Mouse (Mus musculus): ENCODE data around the gene Tfip11. TPM values are rescaled to one million over a fixed set of nuclear protein-coding genes. Genes with fewer than 3 reads are reported as not detected.
A peak's percentile ranks its signal among the peaks of the same experiment; 100 is the strongest.

The Tfip11 gene
- polyA plus RNA-seq, 1 experiment from 2014 or later = 37.2 TPM

GRCm38 (mm10) chr5:112282780-112283482 is 43.2 kb upstream of the Tfip11 start:
- Histone ChIP-seq H3K4me2 (ENCODE audit: low read length) (no peak overlapping the region), H3K36me3 (ENCODE audit: control insufficient read depth, insufficient read depth, low read length) (no peaks in the 10 kb centered on the region), H3K27me3 (ENCODE audit: control insufficient read depth, insufficient read depth, low read depth, low read length) (no peaks in the 10 kb centered on the region), H3K27ac (ENCODE audit: low read length) (no peak overlapping the region), H3K9me3 (replicated peaks; ENCODE audit: control insufficient read depth, low read length, poor library complexity, severe bottlenecking) (no peaks in the 10 kb centered on the region), H3K4me1 (ENCODE audit: control insufficient read depth, insufficient read depth, low read length) (peaks cover 6% of the 10 kb centered on the region), H3K4me3 (ENCODE audit: low read depth, low read length) (no peak overlapping the region), H3K9ac (ENCODE audit: low read depth, low read length) (no peak overlapping the region)
- no peak for ATAC-seq
- 82% methylated on average over 9 of the region's 9 CpGs for WGBS

DNA sequence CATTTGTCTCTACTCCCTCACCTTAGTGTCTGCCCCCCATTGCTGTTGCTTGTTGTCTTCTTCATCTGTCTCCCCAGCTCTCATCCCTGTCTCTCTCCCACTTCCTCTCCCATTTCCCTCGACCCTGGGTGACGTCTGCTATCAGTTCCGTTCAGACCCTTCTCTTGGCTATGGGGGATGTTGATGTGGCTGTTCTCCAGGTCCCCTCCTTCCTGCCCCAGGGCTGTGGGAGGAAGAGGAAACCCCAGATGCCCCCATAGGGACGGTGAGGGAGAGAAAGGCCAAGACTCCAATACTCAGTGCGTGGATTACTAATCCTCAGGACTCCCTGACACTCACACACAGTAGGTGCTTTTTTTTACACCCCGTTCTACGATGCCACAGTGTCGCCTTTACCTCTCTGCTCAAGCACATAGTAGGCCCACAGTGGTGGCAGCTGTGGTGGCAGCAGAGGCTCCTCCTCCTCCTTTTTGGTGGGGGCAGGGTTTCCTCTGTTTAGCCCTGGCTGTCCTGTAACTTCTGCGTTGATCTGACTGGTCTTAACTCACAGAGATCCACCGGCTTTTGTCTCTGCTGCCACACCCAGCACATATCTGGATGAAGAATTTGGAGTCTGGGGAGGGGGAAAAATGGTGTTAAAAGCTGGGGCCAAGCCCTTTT is 42.5 kb upstream of the Tfip11 start:
- Histone ChIP-seq H3K36me3 (ENCODE audit: control insufficient read depth, insufficient read depth, low read length) (no peaks in the 10 kb centered on the region), H3K27me3 (ENCODE audit: control insufficient read depth, insufficient read depth, low read depth, low read length) (no peaks in the 10 kb centered on the region), H3K4me3 (ENCODE audit: low read depth, low read length) (no peak overlapping the region), H3K9ac (ENCODE audit: low read depth, low read length) (no peak overlapping the region), H3K4me1 (ENCODE audit: control insufficient read depth, insufficient read depth, low read length) (peaks cover 6% of the 10 kb centered on the region), H3K4me2 (ENCODE audit: low read length) (no peak overlapping the region), H3K9me3 (replicated peaks; ENCODE audit: control insufficient read depth, low read length, poor library complexity, severe bottlenecking) (no peaks in the 10 kb centered on the region), H3K27ac (ENCODE audit: low read length) (no peak overlapping the region)
- ATAC-seq = no peak
- 83% methylated on average over 10 of the region's 10 CpGs for WGBS

GRCm38 (mm10) chr5:112284203-112284582 is 42.0 kb upstream of the Tfip11 start:
- H3K9me3 ChIP-seq (replicated peaks; ENCODE audit: control insufficient read depth, low read length, poor library complexity, severe bottlenecking) = no peaks in the 10 kb centered on the region
- no peak overlapping the region for H3K9ac ChIP-seq (ENCODE audit: low read depth, low read length)
- no peak overlapping the region for H3K27ac ChIP-seq (ENCODE audit: low read length)
- no peaks in the 10 kb centered on the region for H3K36me3 ChIP-seq (ENCODE audit: control insufficient read depth, insufficient read depth, low read length)
- no peak overlapping the region for H3K4me3 ChIP-seq (ENCODE audit: low read depth, low read length)
- H3K27me3 ChIP-seq (ENCODE audit: control insufficient read depth, insufficient read depth, low read depth, low read length) = no peaks in the 10 kb centered on the region
- peaks cover 4% of the 10 kb centered on the region for H3K4me1 ChIP-seq (ENCODE audit: control insufficient read depth, insufficient read depth, low read length)
- WGBS = 81% methylated on average over 7 of the region's 7 CpGs
- H3K4me2 ChIP-seq (ENCODE audit: low read length) = no peak overlapping the region
- ATAC-seq = no peak

- Histone ChIP-seq H3K4me3 (ENCODE audit: low read depth, low read length) (no peak overlapping the region), H3K27me3 (ENCODE audit: control insufficient read depth, insufficient read depth, low read depth, low read length) (no peaks in the 10 kb centered on the region), H3K4me2 (ENCODE audit: low read length) (no peak overlapping the region), H3K27ac (ENCODE audit: low read length) (no peak overlapping the region), H3K4me1 (ENCODE audit: control insufficient read depth, insufficient read depth, low read length) (peaks cover 4% of the 10 kb centered on the region), H3K36me3 (ENCODE audit: control insufficient read depth, insufficient read depth, low read length) (no peaks in the 10 kb centered on the region), H3K9ac (ENCODE audit: low read depth, low read length) (0 out of 2 replicates have a peak overlapping the region, but pooled peaks have one; percentile 12), H3K9me3 (replicated peaks; ENCODE audit: control insufficient read depth, low read length, poor library complexity, severe bottlenecking) (no peaks in the 10 kb centered on the region)
- ATAC-seq = no peak
- 91% methylated on average over 7 of the region's 7 CpGs for WGBS
These were observed 40.5 kb upstream of the Tfip11 start for GRCm38 (mm10) chr5:112285548-112286085.

- H3K4me2 ChIP-seq (ENCODE audit: low read length) = no peak overlapping the region
- H3K27ac ChIP-seq (ENCODE audit: low read length) = no peak overlapping the region
- H3K4me3 ChIP-seq (ENCODE audit: low read depth, low read length) = no peak overlapping the region
- ATAC-seq = no peak
- no peaks in the 10 kb centered on the region for H3K27me3 ChIP-seq (ENCODE audit: control insufficient read depth, insufficient read depth, low read depth, low read length)
- peaks cover 4% of the 10 kb centered on the region for H3K4me1 ChIP-seq (ENCODE audit: control insufficient read depth, insufficient read depth, low read length)
- WGBS = 80% methylated on average over 2 of the region's 2 CpGs
- no peaks in the 10 kb centered on the region for H3K9me3 ChIP-seq (replicated peaks; ENCODE audit: control insufficient read depth, low read length, poor library complexity, severe bottlenecking)
- H3K36me3 ChIP-seq (ENCODE audit: control insufficient read depth, insufficient read depth, low read length) = no peaks in the 10 kb centered on the region
- no peak overlapping the region for H3K9ac ChIP-seq (ENCODE audit: low read depth, low read length)
These were observed 39.6 kb upstream of the Tfip11 start for GRCm38 (mm10) chr5:112286608-112286983.

DNA sequence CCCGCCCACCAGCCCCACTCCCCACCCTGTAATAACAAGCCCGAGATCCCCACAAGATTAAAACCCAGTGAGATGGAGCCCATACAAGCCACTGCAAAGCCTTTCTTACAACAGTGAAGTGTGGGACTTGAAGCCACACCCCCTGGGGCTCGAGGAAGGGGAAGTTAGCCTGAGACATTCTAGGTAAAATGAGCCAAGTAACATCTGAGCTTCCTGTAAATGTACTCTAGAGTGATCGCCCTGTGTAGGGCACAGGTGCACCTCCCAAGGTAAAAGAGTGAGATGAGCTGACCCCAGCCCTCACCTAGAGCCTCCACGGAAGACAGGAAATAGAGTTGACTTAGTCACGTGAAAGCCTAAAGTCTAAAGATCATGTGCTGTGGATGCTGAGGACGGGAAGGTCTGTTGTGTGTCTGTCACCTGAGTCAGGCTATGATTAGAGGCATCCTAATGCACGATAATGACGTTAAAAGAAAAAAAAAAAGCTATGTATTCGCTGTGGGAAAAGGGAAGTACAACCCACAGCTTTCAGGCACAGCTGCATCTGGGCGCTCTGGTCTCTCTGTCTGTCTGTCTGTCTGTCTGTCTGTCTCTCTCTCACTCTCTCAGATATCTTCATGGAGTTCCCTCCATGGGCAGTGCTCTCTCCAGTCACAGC is 39.0 kb upstream of the Tfip11 start:
- no peak for ATAC-seq
- no peak overlapping the region for H3K9ac ChIP-seq (ENCODE audit: low read depth, low read length)

DNA sequence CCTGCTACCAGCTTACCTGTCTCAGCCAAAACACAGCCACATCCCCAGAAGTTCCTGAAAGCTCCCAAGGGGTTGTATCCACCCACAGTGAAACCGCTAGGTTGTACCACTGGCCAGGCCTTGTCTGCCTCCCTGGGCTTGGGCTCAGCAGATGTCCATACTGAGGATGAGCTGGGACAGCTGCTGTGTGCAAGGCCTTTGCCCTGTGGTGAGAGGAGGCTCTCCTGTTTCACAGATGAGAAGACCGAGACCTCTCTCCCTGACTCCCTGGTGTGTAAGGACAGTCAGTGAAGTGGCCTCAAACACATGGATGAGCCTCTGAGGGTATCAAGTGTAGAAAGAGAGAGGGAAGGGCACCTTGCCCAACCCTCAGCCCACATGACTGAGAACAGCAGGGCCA is 38.5 kb upstream of the Tfip11 start:
- Histone ChIP-seq H3K4me3 (ENCODE audit: low read depth, low read length) (no peak overlapping the region), H3K4me1 (ENCODE audit: control insufficient read depth, insufficient read depth, low read length) (no peaks in the 10 kb centered on the region), H3K36me3 (ENCODE audit: control insufficient read depth, insufficient read depth, low read length) (no peaks in the 10 kb centered on the region), H3K9ac (ENCODE audit: low read depth, low read length) (no peak overlapping the region), H3K9me3 (replicated peaks; ENCODE audit: control insufficient read depth, low read length, poor library complexity, severe bottlenecking) (no peaks in the 10 kb centered on the region), H3K27me3 (ENCODE audit: control insufficient read depth, insufficient read depth, low read depth, low read length) (no peaks in the 10 kb centered on the region), H3K4me2 (ENCODE audit: low read length) (no peak overlapping the region), H3K27ac (ENCODE audit: low read length) (no peak overlapping the region)
- WGBS = 88% methylated on average over 2 of the region's 2 CpGs
- no peak for ATAC-seq

More for the DNA sequence above, 39.0 kb upstream of the Tfip11 start:
- no peak overlapping the region for H3K4me3 ChIP-seq (ENCODE audit: low read depth, low read length)
- no peak overlapping the region for H3K4me2 ChIP-seq (ENCODE audit: low read length)
- H3K27me3 ChIP-seq (ENCODE audit: control insufficient read depth, insufficient read depth, low read depth, low read length) = no peaks in the 10 kb centered on the region
- H3K36me3 ChIP-seq (ENCODE audit: control insufficient read depth, insufficient read depth, low read length) = no peaks in the 10 kb centered on the region
- 83% methylated on average over 11 of the region's 11 CpGs for WGBS
- no peaks in the 10 kb centered on the region for H3K9me3 ChIP-seq (replicated peaks; ENCODE audit: control insufficient read depth, low read length, poor library complexity, severe bottlenecking)
- peaks cover 3% of the 10 kb centered on the region for H3K4me1 ChIP-seq (ENCODE audit: control insufficient read depth, insufficient read depth, low read length)
- H3K27ac ChIP-seq (ENCODE audit: low read length) = no peak overlapping the region

DNA sequence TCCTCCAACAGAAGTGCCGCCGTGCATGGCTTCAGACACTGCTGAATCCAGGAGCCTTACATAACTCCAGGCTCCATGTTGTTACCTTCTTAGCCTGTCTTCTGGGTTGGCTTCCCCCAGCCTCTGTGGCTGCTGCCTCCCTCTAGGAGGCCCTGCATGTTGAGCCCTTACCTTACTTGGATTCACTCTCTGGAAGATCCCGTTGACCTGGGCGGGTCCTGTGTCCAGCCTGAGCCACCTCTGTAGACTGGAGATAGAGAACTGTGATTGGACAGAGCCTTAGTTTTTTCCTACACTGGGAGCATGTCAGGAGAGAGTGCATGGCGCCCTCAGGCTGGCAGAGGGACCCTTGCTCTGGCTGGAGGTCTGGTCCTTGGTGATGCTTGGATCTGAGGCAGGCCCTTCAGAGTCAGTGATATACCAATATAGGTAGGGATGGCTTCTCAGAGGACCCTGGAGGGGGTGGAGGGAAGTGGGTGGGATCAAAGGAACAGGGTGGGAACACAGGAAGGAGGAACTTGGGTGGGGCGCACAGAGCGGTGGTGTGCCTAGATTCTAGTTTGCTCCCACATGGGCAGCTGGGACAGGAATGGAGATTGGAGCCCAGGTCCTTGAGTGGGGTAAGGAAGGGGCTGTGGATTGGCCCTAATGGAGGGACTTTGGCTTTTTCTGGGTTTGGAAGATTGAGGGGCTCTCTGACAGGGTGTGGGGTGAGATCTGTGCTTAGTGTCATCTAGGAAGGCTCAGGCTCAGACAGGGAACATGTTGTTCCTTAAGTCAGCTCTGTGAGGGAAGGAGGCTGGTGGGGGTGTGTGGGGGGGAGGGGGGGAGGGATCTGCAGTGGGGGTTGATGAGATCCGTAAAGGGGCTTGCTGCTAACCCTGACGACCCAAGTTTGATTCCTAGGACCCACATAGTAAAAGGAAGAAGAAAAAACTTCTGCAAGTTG is 37.7 kb upstream of the Tfip11 start:
- 82% methylated on average over 9 of the region's 9 CpGs for WGBS
- ATAC-seq = no peak
- no peaks in the 10 kb centered on the region for H3K36me3 ChIP-seq (ENCODE audit: control insufficient read depth, insufficient read depth, low read length)
- no peaks in the 10 kb centered on the region for H3K4me1 ChIP-seq (ENCODE audit: control insufficient read depth, insufficient read depth, low read length)
- H3K27ac ChIP-seq (ENCODE audit: low read length) = no peak overlapping the region
- H3K4me2 ChIP-seq (ENCODE audit: low read length) = no peak overlapping the region
- no peaks in the 10 kb centered on the region for H3K27me3 ChIP-seq (ENCODE audit: control insufficient read depth, insufficient read depth, low read depth, low read length)
- H3K4me3 ChIP-seq (ENCODE audit: low read depth, low read length) = no peak overlapping the region
- H3K9ac ChIP-seq (ENCODE audit: low read depth, low read length) = no peak overlapping the region
- H3K9me3 ChIP-seq (replicated peaks; ENCODE audit: control insufficient read depth, low read length, poor library complexity, severe bottlenecking) = no peaks in the 10 kb centered on the region

Measured in midbrain, embryonic 16.5 days (tissue).